Mouse (Mus musculus): ENCODE measurements around the gene Zdhhc14.
"Not testable (repeated sequence)": the region's sequence is repeated elsewhere in the genome, so short reads cannot be mapped to it uniquely, and the experiment has no call there.

Gene Zdhhc14

GRCm38 (mm10) chr17:5601953-5602352 is 109.6 kb downstream of the Zdhhc14 start:
- no peak for DNase-seq (ENCODE audit: low spot score in 2 of 2)

DNA sequence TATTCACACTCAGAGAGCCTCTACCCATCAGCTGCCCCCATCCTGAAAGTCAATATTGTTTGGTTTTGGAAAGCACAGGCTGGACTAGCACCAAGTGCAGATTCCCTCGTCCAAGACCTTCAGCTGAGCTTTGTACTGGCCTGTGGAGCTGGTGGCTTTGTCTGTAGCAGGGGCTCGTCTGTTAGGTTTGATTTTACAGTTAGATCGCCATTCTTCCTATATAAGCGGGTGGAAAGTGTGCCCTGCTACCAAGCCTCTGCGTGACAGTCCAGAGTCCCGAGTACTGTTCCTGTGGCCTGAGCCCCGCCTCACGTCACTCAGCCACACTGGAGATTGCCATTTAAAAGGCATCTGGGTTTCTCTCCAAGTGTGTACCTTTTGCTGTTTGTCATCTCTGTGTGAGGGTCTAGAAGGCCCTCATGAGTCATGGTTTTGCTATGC is 113.8 kb downstream of the Zdhhc14 start:
- DNase-seq (ENCODE audit: low spot score in 2 of 2), result no peak

- DNase-seq (ENCODE audit: low spot score in 2 of 2), result no peak
Measured at GRCm38 (mm10) chr17:5607352-5607751, 115.0 kb downstream of the Zdhhc14 start.

DNA sequence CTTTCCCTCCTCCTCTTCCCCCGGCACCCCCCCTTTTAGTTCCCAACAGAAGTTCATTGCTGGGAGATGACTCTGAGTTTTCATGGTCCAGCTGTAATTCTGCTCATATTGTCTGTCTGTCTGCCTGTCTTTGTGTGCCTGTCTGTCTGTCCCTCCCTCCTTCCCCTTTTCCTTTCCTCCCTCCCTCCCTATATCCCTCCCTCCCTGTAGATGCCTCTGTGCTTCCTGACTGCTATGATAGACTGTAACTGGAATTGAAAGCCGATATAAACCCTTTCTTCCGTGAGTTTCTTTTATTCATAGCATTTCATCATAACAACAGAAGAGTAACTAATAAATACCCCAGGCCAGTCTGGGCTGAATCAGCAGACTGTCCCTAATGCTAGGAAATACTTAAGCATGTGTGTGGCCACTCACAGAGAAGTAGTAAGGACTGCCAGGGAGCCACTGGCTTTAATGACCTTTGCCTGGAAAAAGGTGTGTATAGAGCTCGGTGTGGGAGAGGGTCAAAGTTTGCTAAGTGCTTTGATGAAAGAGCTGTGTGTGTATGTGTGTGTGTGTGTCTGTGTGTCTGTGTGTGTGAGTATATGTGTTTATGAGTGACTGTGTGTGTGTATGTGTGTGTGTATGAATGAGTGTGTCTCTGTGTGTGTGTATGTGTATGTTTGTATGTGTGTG is 117.7 kb downstream of the Zdhhc14 start:
- DNase-seq (ENCODE audit: low spot score in 2 of 2), result no peak

DNA sequence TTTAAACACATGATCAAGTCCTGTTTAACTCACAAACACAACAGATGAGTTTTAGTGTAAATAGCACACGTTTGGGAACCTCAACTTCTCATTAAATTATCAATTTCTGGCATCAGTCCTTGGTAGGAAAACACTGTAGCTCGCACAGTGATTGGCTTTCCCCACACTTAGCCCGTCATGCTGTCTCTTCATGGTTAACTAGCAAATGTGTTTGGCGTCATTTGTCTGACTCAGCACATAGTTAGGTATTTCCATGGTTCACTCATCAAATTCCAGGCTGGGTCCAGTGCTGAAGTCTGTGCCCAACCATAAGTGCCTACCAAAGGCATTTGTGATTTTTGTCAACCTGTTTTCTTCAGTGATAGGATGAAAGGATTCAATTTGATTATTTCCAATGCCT is 119.9 kb downstream of the Zdhhc14 start:
- DNase-seq (ENCODE audit: low spot score in 2 of 2), result no peak

- DNase-seq (ENCODE audit: low spot score in 2 of 2), result peak in 1 of 2 experiments; percentile 27
Measured at GRCm38 (mm10) chr17:5614771-5615318, 122.5 kb downstream of the Zdhhc14 start.

DNA sequence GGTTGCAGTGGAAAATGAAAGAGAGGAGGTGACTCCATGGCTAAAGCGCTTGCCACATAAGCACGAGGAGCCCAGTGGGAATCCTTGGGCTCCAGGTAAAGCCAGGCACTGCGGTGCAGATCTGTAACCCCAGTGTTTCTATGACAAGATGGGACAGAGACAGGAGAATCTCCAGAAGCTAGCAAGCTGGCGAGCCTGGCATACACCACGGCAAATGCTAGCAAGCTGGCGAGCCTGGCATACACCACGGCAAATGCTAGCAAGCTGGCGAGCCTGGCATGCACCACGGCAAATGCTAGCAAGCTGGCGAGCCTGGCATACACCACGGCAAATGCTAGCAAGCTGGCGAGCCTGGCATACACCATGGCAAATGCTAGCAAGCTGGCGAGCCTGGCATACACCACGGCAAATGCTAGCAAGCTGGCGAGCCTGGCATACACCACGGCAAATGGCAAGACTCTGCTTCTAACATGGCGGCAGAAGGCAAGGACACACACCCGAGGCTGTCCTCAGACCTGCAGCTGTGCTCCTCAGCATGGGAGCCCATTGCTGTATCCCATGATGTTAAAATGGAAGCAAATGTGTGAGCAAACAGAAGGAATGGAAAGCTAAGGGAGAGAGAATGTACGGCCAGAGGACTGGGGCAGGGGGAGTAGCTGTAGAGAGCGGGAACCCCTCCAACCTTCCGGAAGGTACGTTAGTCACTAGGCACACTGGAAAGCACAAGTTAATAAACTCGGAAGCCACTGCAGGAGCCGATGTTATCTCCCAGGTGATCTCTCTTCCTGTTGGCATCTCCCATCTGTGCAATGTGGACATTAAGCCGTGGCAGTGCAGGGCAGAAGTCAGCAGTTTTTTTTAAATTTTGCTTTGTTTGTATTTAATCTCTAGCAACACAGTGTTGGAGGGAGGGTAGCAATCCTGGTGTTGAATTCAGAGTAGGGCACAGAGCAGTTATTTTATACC is 129.6 kb downstream of the Zdhhc14 start:
- DNase-seq (ENCODE audit: low spot score in 2 of 2), result peak; percentile 27 to 50

- peak in 1 of 2 experiments; percentile 56 for DNase-seq (ENCODE audit: low spot score in 2 of 2)
Measured at GRCm38 (mm10) chr17:5622764-5623163, 130.4 kb downstream of the Zdhhc14 start.

- peak; percentile 24 to 41 for DNase-seq (ENCODE audit: low spot score in 2 of 2)
Measured at GRCm38 (mm10) chr17:5623181-5623580, 130.8 kb downstream of the Zdhhc14 start.

GRCm38 (mm10) chr17:5624815-5625214 is 132.5 kb downstream of the Zdhhc14 start:
- not testable (repeated sequence) for DNase-seq (ENCODE audit: low spot score in 2 of 2)

DNA sequence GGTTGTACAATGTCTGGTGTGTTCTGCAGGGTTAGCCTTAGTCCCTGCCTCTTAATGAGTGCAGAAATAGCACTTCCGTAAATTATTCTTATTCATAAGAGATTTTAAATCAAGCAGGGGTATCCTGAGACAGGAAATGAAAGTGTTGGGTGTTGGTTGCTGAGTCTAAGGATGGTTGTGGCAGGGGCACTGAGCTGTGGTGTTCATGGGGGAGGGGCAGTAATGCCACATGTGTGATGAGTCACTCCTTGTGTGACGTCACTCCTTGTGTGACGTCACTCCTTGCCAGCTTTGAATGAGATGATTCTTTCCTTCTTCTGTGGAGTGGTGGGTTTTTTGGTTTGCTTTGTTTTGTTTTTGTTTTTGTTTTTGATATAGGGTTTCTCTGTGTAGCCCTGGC is 134.0 kb downstream of the Zdhhc14 start:
- DNase-seq (ENCODE audit: low spot score in 2 of 2), result no peak

DNA sequence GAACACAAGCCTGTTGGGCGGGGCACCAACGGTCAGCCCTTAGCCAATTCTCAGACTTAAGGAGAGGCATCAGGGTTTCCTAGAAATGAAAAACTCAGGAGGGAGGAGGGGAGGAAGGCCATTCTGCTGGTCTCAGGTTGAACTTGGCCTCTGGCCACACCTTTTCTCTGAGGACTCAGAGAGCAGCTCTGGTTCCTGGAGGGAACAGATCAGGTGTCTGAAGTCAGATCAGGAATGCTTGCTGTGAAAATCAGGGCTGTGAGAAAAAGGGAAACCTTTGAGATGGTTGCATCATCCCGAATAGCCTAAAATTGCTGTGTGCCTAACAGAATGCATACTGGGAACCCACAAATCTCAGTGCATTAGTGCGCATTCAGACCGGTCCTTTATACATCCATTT is 135.3 kb downstream of the Zdhhc14 start:
- no peak for DNase-seq (ENCODE audit: low spot score in 2 of 2)

DNA sequence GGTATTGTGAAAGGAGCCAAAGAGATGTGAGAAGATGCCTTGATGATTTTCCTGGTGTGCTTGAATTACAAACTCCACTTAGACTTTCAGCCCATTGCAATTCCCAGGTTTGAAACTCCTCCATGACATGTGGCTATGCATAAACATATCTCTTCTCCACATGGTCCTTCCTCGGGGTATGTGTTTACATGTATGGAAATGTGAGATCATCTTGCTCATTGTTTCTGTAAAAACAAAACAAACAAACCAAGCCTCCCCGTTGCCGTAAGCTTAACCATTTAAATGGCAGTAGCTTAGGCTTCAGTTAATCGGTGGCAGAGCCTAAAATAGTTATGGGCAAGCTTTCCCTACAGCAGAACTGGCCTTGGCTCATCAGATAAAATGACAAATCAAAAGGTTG is 137.3 kb downstream of the Zdhhc14 start:
- DNase-seq (ENCODE audit: low spot score in 2 of 2), result no peak

- no peak for DNase-seq (ENCODE audit: low spot score in 2 of 2)
Measured at GRCm38 (mm10) chr17:5635254-5635653, 142.9 kb downstream of the Zdhhc14 start.

DNA sequence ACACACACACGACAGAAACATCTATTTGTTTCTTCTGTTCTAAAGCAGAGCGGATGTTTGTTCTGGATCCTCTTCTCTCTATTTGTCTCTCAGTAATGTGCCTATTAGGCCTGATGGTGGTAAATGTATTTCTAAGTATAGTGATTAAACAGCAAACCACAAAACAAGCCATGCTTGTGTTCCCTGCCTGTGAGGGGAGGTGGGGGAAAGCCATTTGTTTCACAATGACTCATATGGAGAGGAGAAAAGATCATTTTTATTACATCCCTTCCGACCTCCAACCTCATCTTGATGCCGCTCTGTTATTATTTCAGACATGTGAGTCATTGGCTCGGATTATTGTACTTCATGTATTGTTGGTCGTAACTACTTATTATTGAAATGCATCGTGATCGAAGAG is 149.1 kb downstream of the Zdhhc14 start:
- DNase-seq (ENCODE audit: low spot score in 2 of 2), result no peak

DNA sequence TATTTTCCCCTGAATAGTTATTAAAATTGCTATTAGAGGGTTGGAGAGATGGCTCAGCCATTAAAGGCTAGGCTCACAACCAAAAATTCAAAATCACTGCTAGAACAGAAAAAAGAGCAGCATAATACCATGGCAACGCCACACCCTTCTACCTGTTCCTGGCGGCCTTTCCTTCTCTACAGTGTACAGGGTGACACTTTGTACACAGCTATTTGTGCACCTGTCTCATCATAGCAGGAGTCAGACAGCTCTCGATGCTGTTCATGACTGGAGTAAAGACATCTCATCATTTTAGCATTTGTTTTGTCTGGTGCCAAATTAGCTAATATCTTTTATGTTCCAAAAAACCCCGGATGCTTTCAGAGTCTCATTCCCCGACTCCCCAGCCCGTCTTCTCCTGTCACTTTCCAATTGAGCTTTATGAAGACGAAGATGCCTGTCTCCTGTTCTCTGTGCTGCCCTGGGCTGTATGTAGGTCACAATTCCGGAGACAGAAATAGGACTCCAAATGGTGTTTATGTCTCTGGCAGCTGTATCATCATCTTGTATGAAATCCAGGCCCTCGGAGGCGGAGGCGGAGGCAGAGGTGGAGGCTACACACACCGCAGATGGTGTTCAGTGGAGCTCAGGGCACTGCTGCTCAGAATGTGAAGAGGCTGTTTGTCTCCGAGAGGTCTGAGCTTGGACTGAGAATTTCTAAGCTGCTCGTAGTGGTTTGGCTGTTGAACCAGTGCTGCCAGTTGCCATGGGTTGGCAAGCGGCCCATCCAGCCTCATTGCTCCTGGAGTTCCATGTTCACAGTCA is 150.8 kb downstream of the Zdhhc14 start:
- no peak for DNase-seq (ENCODE audit: low spot score in 2 of 2)

DNA sequence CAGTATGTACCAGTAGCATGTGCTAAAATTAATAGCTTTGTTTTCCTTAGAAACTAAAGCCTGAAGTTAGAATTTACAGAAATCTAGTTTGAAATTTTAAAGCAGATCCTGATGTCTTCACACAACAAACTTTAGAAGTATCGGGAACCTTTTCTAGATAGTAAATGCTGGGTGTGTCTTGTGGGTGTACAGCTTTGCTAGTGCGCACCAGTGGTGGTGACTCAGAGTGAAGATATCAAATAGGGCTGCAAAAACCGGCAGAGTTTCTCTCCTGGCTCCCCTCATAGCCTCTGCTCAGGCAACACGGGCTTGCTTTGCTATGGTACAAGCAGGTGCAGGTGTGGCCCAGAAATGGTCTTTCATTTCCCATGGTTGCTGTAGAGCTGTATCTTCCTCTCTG is 157.8 kb downstream of the Zdhhc14 start:
- DNase-seq (ENCODE audit: low spot score in 2 of 2), result no peak

GRCm38 (mm10) chr17:5650642-5651041 is 158.3 kb downstream of the Zdhhc14 start:
- no peak for DNase-seq (ENCODE audit: low spot score in 2 of 2)

DNA sequence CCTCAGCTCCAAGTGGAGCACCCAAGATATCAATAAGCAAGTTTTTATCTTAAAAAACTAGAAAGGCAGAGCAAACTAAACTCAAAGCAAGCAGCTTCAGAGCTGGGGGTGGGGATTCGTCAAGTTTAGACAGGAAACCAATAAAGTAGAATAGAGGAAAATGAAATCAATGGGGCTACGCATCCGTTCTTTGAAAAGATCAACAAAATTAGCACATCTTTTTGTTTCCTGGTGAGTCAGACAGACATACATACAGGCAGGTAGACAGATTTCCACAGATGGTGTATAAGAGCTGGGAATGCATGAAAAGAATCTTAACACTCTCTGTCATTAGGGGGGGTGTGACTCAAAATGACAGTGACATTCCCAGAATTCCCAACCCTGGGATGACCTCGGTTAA is 159.2 kb downstream of the Zdhhc14 start:
- DNase-seq (ENCODE audit: low spot score in 2 of 2), result no peak

DNA sequence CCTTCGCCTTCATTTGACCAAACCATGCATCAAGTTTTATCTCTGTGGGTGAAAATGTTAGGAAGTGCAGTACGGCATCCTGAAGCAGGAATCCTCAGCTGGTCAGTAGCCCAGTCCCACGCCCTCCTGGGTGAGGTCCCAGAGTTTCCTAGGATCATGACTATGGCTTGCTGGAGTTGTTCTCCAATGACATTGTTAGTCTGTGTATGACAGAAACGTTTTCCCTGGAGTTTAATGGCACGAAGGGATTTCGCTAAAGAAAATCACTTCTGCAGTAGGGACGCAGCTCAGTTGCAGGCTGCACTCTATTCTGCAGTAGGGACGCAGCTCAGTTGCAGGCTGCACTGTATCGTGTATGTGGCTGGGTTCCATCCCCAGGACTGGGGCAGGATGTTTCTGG is 161.6 kb downstream of the Zdhhc14 start:
- DNase-seq (ENCODE audit: low spot score in 2 of 2), result no peak

DNA sequence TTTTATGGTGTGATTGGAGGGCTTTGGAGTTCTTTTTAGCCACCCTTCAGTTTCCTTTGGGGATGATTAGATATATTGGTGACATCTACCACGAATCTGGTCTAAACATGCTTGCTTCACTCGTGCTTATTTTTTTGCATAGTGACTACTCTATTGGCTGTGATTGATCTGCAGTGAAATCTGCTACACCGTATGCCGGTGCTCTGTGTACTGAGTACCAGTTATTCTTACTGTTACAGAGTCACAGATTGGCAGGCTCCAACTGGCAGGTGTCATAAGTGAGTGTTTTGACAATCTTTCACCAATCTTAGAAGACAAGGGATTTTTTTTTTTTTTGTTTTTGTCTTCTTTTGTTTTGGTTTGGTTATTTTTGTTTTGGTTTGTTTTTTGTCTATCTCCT is 163.2 kb downstream of the Zdhhc14 start:
- DNase-seq (ENCODE audit: low spot score in 2 of 2), result no peak

All from urinary bladder, adult 18-20 months (tissue).